Comparison of ENCODE assay signal across 11 mouse cellular contexts in the genomic region with DNA sequence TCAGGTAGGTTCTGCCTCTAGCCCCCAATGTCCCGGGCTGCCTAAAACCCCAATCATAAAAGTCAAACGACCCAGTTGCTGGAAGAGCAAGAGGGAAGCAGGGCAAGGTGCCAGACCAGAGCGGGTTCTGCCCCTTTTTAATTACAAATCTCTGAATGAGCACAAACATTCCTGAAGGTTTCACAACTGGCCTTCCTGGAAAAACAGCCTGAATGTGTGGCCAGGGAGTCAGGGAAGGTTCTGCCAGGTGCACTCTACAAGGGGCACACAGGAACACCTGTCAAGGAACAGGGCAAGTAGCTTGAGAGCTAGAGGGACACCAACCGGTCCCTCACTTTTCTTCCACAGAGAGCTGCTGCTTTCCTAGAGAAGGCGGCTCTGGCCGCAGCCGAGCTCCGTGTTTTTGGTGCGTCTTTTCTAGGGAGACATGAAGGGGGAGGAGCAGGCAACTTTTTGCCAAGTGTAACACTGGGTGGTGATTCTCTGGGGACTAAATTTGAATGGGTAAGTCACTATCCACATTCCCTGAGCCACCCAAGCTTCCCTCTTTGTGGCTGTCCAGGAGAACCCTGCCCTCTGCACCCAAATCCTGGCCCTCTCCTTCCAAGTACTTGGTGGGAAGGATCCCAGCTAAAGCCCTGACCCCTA.
DNase-seq lines count a peak whose midpoint lies in the region; ATAC-seq lines count a peak whose summit lies in the region.
"Had no signal": no experiment of that assay in that cellular context is flagged by ENCODE, and none has a peak within 500 bp of the region (broad histone marks: within the 10 kb centered on the region; RNA-seq: fewer than 3 reads in every experiment).

No protein-coding gene starts in this region.

- WGBS in forebrain, embryonic 10.5 days, result 76% methylated on average over 9 of the region's 9 CpGs
- WGBS in forebrain, embryonic 11.5 days, result 77% methylated on average over 9 of the region's 9 CpGs
- WGBS in hindbrain, embryonic 13.5 days, result 66% methylated on average over 9 of the region's 9 CpGs
- WGBS in limb, embryonic 15.5 days, result 44% methylated on average over 9 of the region's 9 CpGs

- no peaks in the 10 kb centered on the region for H3K27me3 ChIP-seq in forebrain, embryonic 10.5 days (ENCODE audit: poor library complexity, severe bottlenecking)
- H3K27me3 ChIP-seq in forebrain, embryonic 11.5 days (ENCODE audit: control insufficient read depth, insufficient read depth, low read length), result no peaks in the 10 kb centered on the region
- no peaks in the 10 kb centered on the region for H3K27me3 ChIP-seq in hindbrain, embryonic 13.5 days
- H3K27me3 ChIP-seq in limb, embryonic 15.5 days, result no peaks in the 10 kb centered on the region

- DNase-seq in forebrain, embryonic 10.5 days (ENCODE audit: extremely low spot score, low spot score), result no peak
- no peak for DNase-seq in forebrain, embryonic 11.5 days (ENCODE audit: low spot score)
- peak; percentile 30 for DNase-seq in 3134 (ENCODE audit: extremely low read depth, insufficient read length, low spot score)
- no peak for DNase-seq in yolk sac, embryonic 10.5 days (ENCODE audit: low spot score)
- DNase-seq in gastrocnemius, postnatal 4 days (ENCODE audit: low spot score in 2 of 2), result no peak
- DNase-seq in ovary, postnatal 36 days (ENCODE audit: low spot score), result no peak
- DNase-seq: cerebellum, postnatal 25 days; gastrocnemius, postnatal 25 days had no signal

- no peak overlapping the region; the same call in 1 of the 2 replicates for H3K9ac ChIP-seq in forebrain, embryonic 11.5 days (ENCODE audit: low read length)
- no peak overlapping the region for H3K9ac ChIP-seq in hindbrain, embryonic 13.5 days
- no peak overlapping the region for H3K9ac ChIP-seq in limb, embryonic 15.5 days

- no peak overlapping the region for H3K4me3 ChIP-seq in forebrain, embryonic 10.5 days
- H3K4me3 ChIP-seq in forebrain, embryonic 11.5 days (ENCODE audit: low read depth, low read length), result no peak overlapping the region
- H3K4me3 ChIP-seq in hindbrain, embryonic 13.5 days, result no peak overlapping the region
- H3K4me3 ChIP-seq in limb, embryonic 15.5 days, result no peak overlapping the region

- peak overlapping the region; percentile 48 for H3K27ac ChIP-seq in forebrain, embryonic 10.5 days
- H3K27ac ChIP-seq in forebrain, embryonic 11.5 days (ENCODE audit: low read depth, low read length), result no peak overlapping the region
- H3K27ac ChIP-seq in hindbrain, embryonic 13.5 days, result peak overlapping the region; percentile 71; the same call in 1 of the 2 replicates
- 0 out of 2 replicates have a peak overlapping the region, but pooled peaks have one; percentile 18 for H3K27ac ChIP-seq in limb, embryonic 15.5 days

- H3K4me1 ChIP-seq in forebrain, embryonic 10.5 days, result peaks cover 61% of the 10 kb centered on the region
- peaks cover 5% of the 10 kb centered on the region; the same call in 1 of the 2 replicates for H3K4me1 ChIP-seq in forebrain, embryonic 11.5 days (replicated peaks; ENCODE audit: control insufficient read depth, insufficient read depth, low read length)
- peaks cover 62% of the 10 kb centered on the region for H3K4me1 ChIP-seq in hindbrain, embryonic 13.5 days (replicated peaks)
- H3K4me1 ChIP-seq in limb, embryonic 15.5 days, result peaks cover 13% of the 10 kb centered on the region

- H3K9me3 ChIP-seq in forebrain, embryonic 10.5 days, result no peaks in the 10 kb centered on the region
- H3K9me3 ChIP-seq in forebrain, embryonic 11.5 days (ENCODE audit: control insufficient read depth, low read length), result no peaks in the 10 kb centered on the region
- no peaks in the 10 kb centered on the region for H3K9me3 ChIP-seq in hindbrain, embryonic 13.5 days
- H3K9me3 ChIP-seq in limb, embryonic 15.5 days, result no peaks in the 10 kb centered on the region

- no peaks in the 10 kb centered on the region for H3K36me3 ChIP-seq in forebrain, embryonic 10.5 days (replicated peaks)
- no peaks in the 10 kb centered on the region for H3K36me3 ChIP-seq in forebrain, embryonic 11.5 days (ENCODE audit: control insufficient read depth, insufficient read depth, low read length)
- H3K36me3 ChIP-seq in hindbrain, embryonic 13.5 days, result no peaks in the 10 kb centered on the region
- no peaks in the 10 kb centered on the region for H3K36me3 ChIP-seq in limb, embryonic 15.5 days

- no peak for ATAC-seq in forebrain, embryonic 11.5 days (replicated peaks; ENCODE audit: low FRiP score)
- ATAC-seq in hindbrain, embryonic 13.5 days (ENCODE audit: low FRiP score), result no peak
- no peak for ATAC-seq in limb, embryonic 15.5 days (ENCODE audit: insufficient number of reproducible peaks, low FRiP score, low TSS enrichment, low read depth)
- ATAC-seq: activated CD4-positive, CD25-positive, alpha-beta regulatory T cell, adult 4 months had no signal

- H3K4me2 ChIP-seq in forebrain, embryonic 11.5 days (ENCODE audit: low read depth, low read length, severe bottlenecking), result no peak overlapping the region
- no peak overlapping the region for H3K4me2 ChIP-seq in hindbrain, embryonic 13.5 days
- no peak overlapping the region for H3K4me2 ChIP-seq in limb, embryonic 15.5 days
